Mouse (Mus musculus): ENCODE results near the gene Trrap. TPM values are rescaled to one million over a fixed set of nuclear protein-coding genes. Genes with fewer than 3 reads are reported as not detected.
"Not testable (repeated sequence)": the region's sequence is repeated elsewhere in the genome, so short reads cannot be mapped to it uniquely, and the experiment has no call there.

The Trrap gene
- 96.8 and 99.2 TPM in 2 replicates for polyA plus RNA-seq (2014; fragmentation: Nextera tagmentation; extraction: Ambion mirVana)

- not testable (repeated sequence) for DNase-seq (ENCODE audit: low spot score); H3K9me3 ChIP-seq (ENCODE audit: control insufficient read depth, low read length); H3K27me3 ChIP-seq (ENCODE audit: control insufficient read depth, insufficient read depth, low read length); H3K36me3 ChIP-seq (ENCODE audit: control insufficient read depth, insufficient read depth, low read length); H3K4me1 ChIP-seq (ENCODE audit: control insufficient read depth, insufficient read depth, low read length)
- Histone ChIP-seq H3K27ac (ENCODE audit: low read depth, low read length) (peak within 1 kb of the TSS; percentile 90), H3K4me2 (ENCODE audit: low read depth) (peak within 1 kb of the TSS; percentile 81), H3K4me3 (ENCODE audit: low read depth, low read length) (peak within 1 kb of the TSS; percentile 85), H3K9ac (ENCODE audit: low read length) (peak within 1 kb of the TSS; percentile 94)
- WGBS, result 85% methylated on average over 14 of the region's 15 CpGs
- ATAC-seq (ENCODE audit: insufficient read depth, low FRiP score, low TSS enrichment), result peak; percentile 18
Measured at GRCm38 (mm10) chr5:144767106-144767798, at the start of gene Trrap. TSS of gene Trrap (plus strand) at chr5:144767732.

GRCm38 (mm10) chr5:144719781-144720180 lies 47.8 kb upstream of the Trrap start:
- no peak for ATAC-seq (ENCODE audit: insufficient read depth, low FRiP score, low TSS enrichment)
- no peak overlapping the region for H3K27ac ChIP-seq (ENCODE audit: low read depth, low read length)

GRCm38 (mm10) chr5:144720281-144720680 lies 47.3 kb upstream of the Trrap start:
- H3K27ac ChIP-seq (ENCODE audit: low read depth, low read length), result no peak overlapping the region
- H3K9me3 ChIP-seq (ENCODE audit: control insufficient read depth, low read length), result no peaks in the 10 kb centered on the region
- H3K4me3 ChIP-seq (ENCODE audit: low read depth, low read length), result no peak overlapping the region
- H3K27me3 ChIP-seq (ENCODE audit: control insufficient read depth, insufficient read depth, low read length), result no peaks in the 10 kb centered on the region
- H3K4me1 ChIP-seq (ENCODE audit: control insufficient read depth, insufficient read depth, low read length), result no peaks in the 10 kb centered on the region
- WGBS, result 82% methylated on average over 4 of the region's 4 CpGs
- ATAC-seq (ENCODE audit: insufficient read depth, low FRiP score, low TSS enrichment) (no peak), DNase-seq (ENCODE audit: low spot score) (no peak)
- H3K4me2 ChIP-seq (ENCODE audit: low read depth), result no peak overlapping the region
- H3K36me3 ChIP-seq (ENCODE audit: control insufficient read depth, insufficient read depth, low read length), result no peaks in the 10 kb centered on the region
- no peak overlapping the region for H3K9ac ChIP-seq (ENCODE audit: low read length)

More at GRCm38 (mm10) chr5:144719781-144720180, 47.8 kb upstream of the Trrap start:
- Histone ChIP-seq H3K27me3 (ENCODE audit: control insufficient read depth, insufficient read depth, low read length) (no peaks in the 10 kb centered on the region), H3K9me3 (ENCODE audit: control insufficient read depth, low read length) (no peaks in the 10 kb centered on the region), H3K4me1 (ENCODE audit: control insufficient read depth, insufficient read depth, low read length) (no peaks in the 10 kb centered on the region), H3K36me3 (ENCODE audit: control insufficient read depth, insufficient read depth, low read length) (no peaks in the 10 kb centered on the region), H3K4me2 (ENCODE audit: low read depth) (no peak overlapping the region), H3K9ac (ENCODE audit: low read length) (no peak overlapping the region), H3K4me3 (ENCODE audit: low read depth, low read length) (no peak overlapping the region)
- 83% methylated on average over 6 of the region's 6 CpGs for WGBS
- no peak for DNase-seq (ENCODE audit: low spot score)

GRCm38 (mm10) chr5:144724926-144725325 lies 42.6 kb upstream of the Trrap start:
- ATAC-seq (ENCODE audit: insufficient read depth, low FRiP score, low TSS enrichment), result no peak
- Histone ChIP-seq H3K27ac (ENCODE audit: low read depth, low read length) (no peak overlapping the region), H3K4me3 (ENCODE audit: low read depth, low read length) (no peak overlapping the region), H3K4me2 (ENCODE audit: low read depth) (no peak overlapping the region), H3K9me3 (ENCODE audit: control insufficient read depth, low read length) (no peaks in the 10 kb centered on the region), H3K36me3 (ENCODE audit: control insufficient read depth, insufficient read depth, low read length) (no peaks in the 10 kb centered on the region), H3K27me3 (ENCODE audit: control insufficient read depth, insufficient read depth, low read length) (0 out of 2 replicates have a peak, but pooled peaks cover 2% of the 10 kb centered on the region), H3K9ac (ENCODE audit: low read length) (no peak overlapping the region), H3K4me1 (ENCODE audit: control insufficient read depth, insufficient read depth, low read length) (no peaks in the 10 kb centered on the region)
- no peak for DNase-seq (ENCODE audit: low spot score)
- 19% methylated on average over 2 of the region's 2 CpGs for WGBS

- Histone ChIP-seq H3K9me3 (ENCODE audit: control insufficient read depth, low read length) (no peaks in the 10 kb centered on the region), H3K27ac (ENCODE audit: low read depth, low read length) (no peak overlapping the region), H3K4me2 (ENCODE audit: low read depth) (no peak overlapping the region), H3K27me3 (ENCODE audit: control insufficient read depth, insufficient read depth, low read length) (0 out of 2 replicates have a peak, but pooled peaks cover 2% of the 10 kb centered on the region), H3K36me3 (ENCODE audit: control insufficient read depth, insufficient read depth, low read length) (no peaks in the 10 kb centered on the region), H3K4me1 (ENCODE audit: control insufficient read depth, insufficient read depth, low read length) (no peaks in the 10 kb centered on the region), H3K9ac (ENCODE audit: low read length) (no peak overlapping the region), H3K4me3 (ENCODE audit: low read depth, low read length) (no peak overlapping the region)
- 75% methylated on average over 3 of the region's 3 CpGs for WGBS
- DNase-seq (ENCODE audit: low spot score), result no peak
- no peak for ATAC-seq (ENCODE audit: insufficient read depth, low FRiP score, low TSS enrichment)
Measured at GRCm38 (mm10) chr5:144725554-144725953, 42.0 kb upstream of the Trrap start.

- no peak overlapping the region for H3K4me3 ChIP-seq (ENCODE audit: low read depth, low read length)
- 9% methylated on average over 9 of the region's 9 CpGs for WGBS
- H3K27me3 ChIP-seq (ENCODE audit: control insufficient read depth, insufficient read depth, low read length), result 0 out of 2 replicates have a peak, but pooled peaks cover 2% of the 10 kb centered on the region
- peak; percentile 77 for DNase-seq (ENCODE audit: low spot score)
- H3K4me1 ChIP-seq (ENCODE audit: control insufficient read depth, insufficient read depth, low read length), result no peaks in the 10 kb centered on the region
- H3K9ac ChIP-seq (ENCODE audit: low read length), result no peak overlapping the region
- H3K9me3 ChIP-seq (ENCODE audit: control insufficient read depth, low read length), result no peaks in the 10 kb centered on the region
- H3K4me2 ChIP-seq (ENCODE audit: low read depth), result no peak overlapping the region
- no peaks in the 10 kb centered on the region for H3K36me3 ChIP-seq (ENCODE audit: control insufficient read depth, insufficient read depth, low read length)
- H3K27ac ChIP-seq (ENCODE audit: low read depth, low read length), result no peak overlapping the region
- ATAC-seq (ENCODE audit: insufficient read depth, low FRiP score, low TSS enrichment), result no peak
Measured at GRCm38 (mm10) chr5:144727119-144727518, 40.4 kb upstream of the Trrap start.

- Histone ChIP-seq H3K4me1 (ENCODE audit: control insufficient read depth, insufficient read depth, low read length) (no peaks in the 10 kb centered on the region), H3K9ac (ENCODE audit: low read length) (no peak overlapping the region), H3K36me3 (ENCODE audit: control insufficient read depth, insufficient read depth, low read length) (no peaks in the 10 kb centered on the region), H3K4me2 (ENCODE audit: low read depth) (no peak overlapping the region), H3K9me3 (ENCODE audit: control insufficient read depth, low read length) (no peaks in the 10 kb centered on the region), H3K27ac (ENCODE audit: low read depth, low read length) (no peak overlapping the region), H3K27me3 (ENCODE audit: control insufficient read depth, insufficient read depth, low read length) (0 out of 2 replicates have a peak, but pooled peaks cover 2% of the 10 kb centered on the region), H3K4me3 (ENCODE audit: low read depth, low read length) (no peak overlapping the region)
- no peak for DNase-seq (ENCODE audit: low spot score)
- 29% methylated on average over 5 of the region's 5 CpGs for WGBS
- no peak for ATAC-seq (ENCODE audit: insufficient read depth, low FRiP score, low TSS enrichment)
Measured at GRCm38 (mm10) chr5:144728237-144728636, 39.3 kb upstream of the Trrap start.

- WGBS, result 87% methylated on average over 8 of the region's 8 CpGs
- DNase-seq (ENCODE audit: low spot score) (no peak), ATAC-seq (ENCODE audit: insufficient read depth, low FRiP score, low TSS enrichment) (no peak)
- H3K27ac ChIP-seq (ENCODE audit: low read depth, low read length), result no peak overlapping the region
- H3K9ac ChIP-seq (ENCODE audit: low read length), result no peak overlapping the region
- no peaks in the 10 kb centered on the region for H3K4me1 ChIP-seq (ENCODE audit: control insufficient read depth, insufficient read depth, low read length)
- H3K27me3 ChIP-seq (ENCODE audit: control insufficient read depth, insufficient read depth, low read length), result 0 out of 2 replicates have a peak, but pooled peaks cover 2% of the 10 kb centered on the region
- H3K4me3 ChIP-seq (ENCODE audit: low read depth, low read length), result no peak overlapping the region
- no peak overlapping the region for H3K4me2 ChIP-seq (ENCODE audit: low read depth)
- no peaks in the 10 kb centered on the region for H3K9me3 ChIP-seq (ENCODE audit: control insufficient read depth, low read length)
- H3K36me3 ChIP-seq (ENCODE audit: control insufficient read depth, insufficient read depth, low read length), result no peaks in the 10 kb centered on the region
Measured at GRCm38 (mm10) chr5:144729216-144729615, 38.3 kb upstream of the Trrap start.

- peak; percentile 67 for DNase-seq (ENCODE audit: low spot score)
- Histone ChIP-seq H3K4me1 (ENCODE audit: control insufficient read depth, insufficient read depth, low read length) (no peaks in the 10 kb centered on the region), H3K27ac (ENCODE audit: low read depth, low read length) (no peak overlapping the region), H3K27me3 (ENCODE audit: control insufficient read depth, insufficient read depth, low read length) (no peaks in the 10 kb centered on the region), H3K9ac (ENCODE audit: low read length) (no peak overlapping the region), H3K9me3 (ENCODE audit: control insufficient read depth, low read length) (no peaks in the 10 kb centered on the region), H3K36me3 (ENCODE audit: control insufficient read depth, insufficient read depth, low read length) (no peaks in the 10 kb centered on the region), H3K4me2 (ENCODE audit: low read depth) (no peak overlapping the region), H3K4me3 (ENCODE audit: low read depth, low read length) (no peak overlapping the region)
- WGBS, result 35% methylated on average over 4 of the region's 4 CpGs
- ATAC-seq (ENCODE audit: insufficient read depth, low FRiP score, low TSS enrichment), result no peak
Measured at GRCm38 (mm10) chr5:144733953-144734352, 33.6 kb upstream of the Trrap start.
